Mouse (Mus musculus): ENCODE measurements around the gene Tspan13. TPM values are rescaled to one million over a fixed set of nuclear protein-coding genes. Genes with fewer than 3 reads are reported as not detected.
A peak's percentile ranks its signal among the peaks of the same experiment; 100 is the strongest.

Gene Tspan13
- 57.4 and 61.3 TPM in 2 replicates for polyA plus RNA-seq (2015; fragmentation: Nextera tagmentation; extraction: Ambion mirVana)

GRCm38 (mm10) chr12:36042348-36042778 lies at the start of gene Tspan13:
Gene Tspan13 (minus strand): TSS chr12:36042500.
- no peaks in the 10 kb centered on the region for H3K9me3 ChIP-seq
- peak; percentile 97 for ATAC-seq (ENCODE audit: insufficient number of reproducible peaks, insufficient read depth, low FRiP score, low TSS enrichment, low read depth)
- peak within 1 kb of the TSS; percentile 92 for H3K4me2 ChIP-seq
- peak within 1 kb of the TSS; percentile 73 for H3K9ac ChIP-seq
- no peaks in the 10 kb centered on the region for H3K36me3 ChIP-seq
- H3K27ac ChIP-seq: 0 out of 2 replicates have a peak within 1 kb of the TSS, but pooled peaks have one; percentile 36
- peaks cover 7% of the 10 kb centered on the region; the same call in 1 of the 2 replicates for H3K4me1 ChIP-seq
- peaks cover 3% of the 10 kb centered on the region; the same call in 1 of the 2 replicates for H3K27me3 ChIP-seq
- H3K4me3 ChIP-seq: peak within 1 kb of the TSS; percentile 69
- WGBS: under 1% methylated on average over 35 of the region's 35 CpGs

- 95% methylated on average over 10 of the region's 10 CpGs for WGBS
- no peak for ATAC-seq (ENCODE audit: insufficient number of reproducible peaks, insufficient read depth, low FRiP score, low TSS enrichment, low read depth)
- Histone ChIP-seq H3K36me3 (peaks cover 47% of the 10 kb centered on the region), H3K27ac (no peak overlapping the region), H3K4me2 (no peak overlapping the region), H3K9me3 (no peaks in the 10 kb centered on the region), H3K4me1 (no peaks in the 10 kb centered on the region), H3K27me3 (no peaks in the 10 kb centered on the region), H3K4me3 (no peak overlapping the region), H3K9ac (no peak overlapping the region)
These were observed 49.7 kb upstream of the Tspan13 start for GRCm38 (mm10) chr12:36091964-36092363.

- Histone ChIP-seq H3K4me3 (no peak overlapping the region), H3K9ac (no peak overlapping the region), H3K9me3 (no peaks in the 10 kb centered on the region), H3K27ac (no peak overlapping the region), H3K4me1 (no peaks in the 10 kb centered on the region), H3K4me2 (no peak overlapping the region), H3K27me3 (no peaks in the 10 kb centered on the region), H3K36me3 (peaks cover 30% of the 10 kb centered on the region)
- no peak for ATAC-seq (ENCODE audit: insufficient number of reproducible peaks, insufficient read depth, low FRiP score, low TSS enrichment, low read depth)
- WGBS: 74% methylated on average over 6 of the region's 6 CpGs
These were observed 46.9 kb upstream of the Tspan13 start for GRCm38 (mm10) chr12:36089221-36089620.

- Histone ChIP-seq H3K36me3 (peaks cover 27% of the 10 kb centered on the region), H3K27me3 (no peaks in the 10 kb centered on the region), H3K9ac (no peak overlapping the region), H3K9me3 (no peaks in the 10 kb centered on the region), H3K4me2 (no peak overlapping the region), H3K4me1 (no peaks in the 10 kb centered on the region), H3K4me3 (no peak overlapping the region), H3K27ac (no peak overlapping the region)
- 100% methylated on average over 1 of the region's 1 CpGs for WGBS
- no peak for ATAC-seq (ENCODE audit: insufficient number of reproducible peaks, insufficient read depth, low FRiP score, low TSS enrichment, low read depth)
These were observed 46.5 kb upstream of the Tspan13 start for GRCm38 (mm10) chr12:36088804-36089203.

- H3K27ac ChIP-seq: no peak overlapping the region
- no peak overlapping the region for H3K4me3 ChIP-seq
- H3K9me3 ChIP-seq: no peaks in the 10 kb centered on the region
- ATAC-seq (ENCODE audit: insufficient number of reproducible peaks, insufficient read depth, low FRiP score, low TSS enrichment, low read depth): no peak
- no peaks in the 10 kb centered on the region for H3K36me3 ChIP-seq
- 94% methylated on average over 2 of the region's 2 CpGs for WGBS
- H3K4me2 ChIP-seq: no peak overlapping the region
- no peak overlapping the region for H3K9ac ChIP-seq
- no peaks in the 10 kb centered on the region for H3K4me1 ChIP-seq
- no peaks in the 10 kb centered on the region for H3K27me3 ChIP-seq
These were observed 43.1 kb upstream of the Tspan13 start for GRCm38 (mm10) chr12:36085380-36085779.

- no peak overlapping the region for H3K27ac ChIP-seq
- no peaks in the 10 kb centered on the region for H3K36me3 ChIP-seq
- 68% methylated on average over 4 of the region's 4 CpGs for WGBS
- H3K27me3 ChIP-seq: no peaks in the 10 kb centered on the region
- no peak overlapping the region for H3K9ac ChIP-seq
- ATAC-seq (ENCODE audit: insufficient number of reproducible peaks, insufficient read depth, low FRiP score, low TSS enrichment, low read depth): no peak
- no peak overlapping the region for H3K4me2 ChIP-seq
- no peaks in the 10 kb centered on the region for H3K9me3 ChIP-seq
- H3K4me3 ChIP-seq: no peak overlapping the region
- H3K4me1 ChIP-seq: no peaks in the 10 kb centered on the region
These were observed 36.0 kb upstream of the Tspan13 start for GRCm38 (mm10) chr12:36078101-36078899.

- no peak overlapping the region for H3K4me3 ChIP-seq
- H3K27ac ChIP-seq: no peak overlapping the region
- no peak for ATAC-seq (ENCODE audit: insufficient number of reproducible peaks, insufficient read depth, low FRiP score, low TSS enrichment, low read depth)
- no peaks in the 10 kb centered on the region for H3K4me1 ChIP-seq
- no peaks in the 10 kb centered on the region for H3K9me3 ChIP-seq
- H3K27me3 ChIP-seq: no peaks in the 10 kb centered on the region
- H3K36me3 ChIP-seq: no peaks in the 10 kb centered on the region
- H3K4me2 ChIP-seq: no peak overlapping the region
- no peak overlapping the region for H3K9ac ChIP-seq
- WGBS: 46% methylated on average over 5 of the region's 5 CpGs
These were observed 30.6 kb upstream of the Tspan13 start for GRCm38 (mm10) chr12:36072860-36073259.

- ATAC-seq (ENCODE audit: insufficient number of reproducible peaks, insufficient read depth, low FRiP score, low TSS enrichment, low read depth): no peak
- 86% methylated on average over 4 of the region's 4 CpGs for WGBS
These were observed 27.9 kb upstream of the Tspan13 start for GRCm38 (mm10) chr12:36070231-36070630.

GRCm38 (mm10) chr12:36067538-36067937 lies 25.2 kb upstream of the Tspan13 start:
- Histone ChIP-seq H3K4me3 (no peak overlapping the region), H3K36me3 (no peaks in the 10 kb centered on the region), H3K9me3 (peaks cover 7% of the 10 kb centered on the region; the same call in 1 of the 2 replicates), H3K4me1 (no peaks in the 10 kb centered on the region), H3K9ac (no peak overlapping the region), H3K27me3 (no peaks in the 10 kb centered on the region), H3K27ac (no peak overlapping the region), H3K4me2 (no peak overlapping the region)
- ATAC-seq (ENCODE audit: insufficient number of reproducible peaks, insufficient read depth, low FRiP score, low TSS enrichment, low read depth): no peak
- 94% methylated on average over 2 of the region's 2 CpGs for WGBS

More at GRCm38 (mm10) chr12:36070231-36070630, 27.9 kb upstream of the Tspan13 start:
- Histone ChIP-seq H3K4me1 (no peaks in the 10 kb centered on the region), H3K27me3 (no peaks in the 10 kb centered on the region), H3K9me3 (no peaks in the 10 kb centered on the region), H3K27ac (no peak overlapping the region), H3K4me2 (no peak overlapping the region), H3K4me3 (no peak overlapping the region), H3K9ac (no peak overlapping the region), H3K36me3 (no peaks in the 10 kb centered on the region)

GRCm38 (mm10) chr12:36065911-36066310 lies 23.6 kb upstream of the Tspan13 start:
- ATAC-seq (ENCODE audit: insufficient number of reproducible peaks, insufficient read depth, low FRiP score, low TSS enrichment, low read depth): no peak
- no peaks in the 10 kb centered on the region for H3K4me1 ChIP-seq
- H3K9me3 ChIP-seq: peaks cover 7% of the 10 kb centered on the region; the same call in 1 of the 2 replicates
- no peak overlapping the region for H3K4me2 ChIP-seq
- no peak overlapping the region for H3K9ac ChIP-seq
- H3K4me3 ChIP-seq: no peak overlapping the region
- no peak overlapping the region for H3K27ac ChIP-seq
- no peaks in the 10 kb centered on the region for H3K27me3 ChIP-seq
- H3K36me3 ChIP-seq: no peaks in the 10 kb centered on the region
- 54% methylated on average over 1 of the region's 1 CpGs for WGBS

- no peaks in the 10 kb centered on the region for H3K27me3 ChIP-seq
- no peak overlapping the region for H3K9ac ChIP-seq
- 80% methylated on average over 2 of the region's 2 CpGs for WGBS
- no peak for ATAC-seq (ENCODE audit: insufficient number of reproducible peaks, insufficient read depth, low FRiP score, low TSS enrichment, low read depth)
- no peak overlapping the region for H3K27ac ChIP-seq
- H3K4me1 ChIP-seq: no peaks in the 10 kb centered on the region
- H3K4me2 ChIP-seq: no peak overlapping the region
- no peak overlapping the region for H3K4me3 ChIP-seq
- no peaks in the 10 kb centered on the region for H3K9me3 ChIP-seq
- H3K36me3 ChIP-seq: no peaks in the 10 kb centered on the region
These were observed 15.4 kb upstream of the Tspan13 start for GRCm38 (mm10) chr12:36057699-36058098.

- ATAC-seq (ENCODE audit: insufficient number of reproducible peaks, insufficient read depth, low FRiP score, low TSS enrichment, low read depth): no peak
- Histone ChIP-seq H3K27ac (no peak overlapping the region), H3K36me3 (no peaks in the 10 kb centered on the region), H3K27me3 (no peaks in the 10 kb centered on the region), H3K9me3 (no peaks in the 10 kb centered on the region), H3K4me2 (no peak overlapping the region), H3K4me1 (no peaks in the 10 kb centered on the region), H3K9ac (no peak overlapping the region), H3K4me3 (no peak overlapping the region)
- WGBS: 84% methylated on average over 1 of the region's 1 CpGs
These were observed 8.0 kb upstream of the Tspan13 start for GRCm38 (mm10) chr12:36050276-36050675.
